Mouse (Mus musculus) erythroid progenitor cell, adult 5-6 weeks (primary cell): ENCODE data around the gene Bpifb5. TPM values are rescaled to one million over a fixed set of nuclear protein-coding genes. Genes with fewer than 3 reads are reported as not detected.
"Not testable (repeated sequence)": the region's sequence is repeated elsewhere in the genome, so short reads cannot be mapped to it uniquely, and the experiment has no call there.

ENCODE experiments used
- ATAC-seq: replicated peaks from 2 replicates; pipeline ENCODE4 v1.8.0; 2016; ENCODE audit warnings: moderate number of reproducible peaks, mild to moderate bottlenecking, moderate TSS enrichment, inconsistent platforms; ENCODE audit not compliant: poor library complexity, low FRiP score, severe bottlenecking
- total RNA-seq, 2 experiments: library from RNA; stranded (forward) in 1 of 2; stranded (reverse) in 1 of 2; fragments of 150-400 nt in 1 of 2; fragments of 186-747, 209-891 nt in 1 of 2; gene quantifications; 2 replicates each; pipeline versions ENCODE4 v1.2.3 to v1.2.4; 2015 to 2017; ENCODE audit warnings: low replicate concordance in 2 of 2

Bpifb5 gene
- total RNA-seq (2015; ENCODE audit: low replicate concordance) (not detected in 2 replicates), total RNA-seq (2017; ENCODE audit: low replicate concordance) (not detected in 2 replicates)

- no peak for ATAC-seq
Observed at GRCm38 (mm10) chr2:154223265-154223916, at the start of gene Bpifb5. Gene Bpifb5, plus strand, starts transcription at chr2:154223742.

- ATAC-seq, result not testable (repeated sequence)
Observed at GRCm38 (mm10) chr2:154181900-154182299, 41.6 kb upstream of the Bpifb5 start.

GRCm38 (mm10) chr2:154183061-154183460 lies 40.5 kb upstream of the Bpifb5 start:
- ATAC-seq, result not testable (repeated sequence)

GRCm38 (mm10) chr2:154185319-154185718 lies 38.2 kb upstream of the Bpifb5 start:
- no peak for ATAC-seq

- no peak for ATAC-seq
Observed at GRCm38 (mm10) chr2:154185748-154186147, 37.8 kb upstream of the Bpifb5 start.

- ATAC-seq, result no peak
Observed at GRCm38 (mm10) chr2:154187468-154187867, 36.1 kb upstream of the Bpifb5 start.

GRCm38 (mm10) chr2:154189877-154190434 lies 33.6 kb upstream of the Bpifb5 start:
- no peak for ATAC-seq

- ATAC-seq, result no peak
Observed at GRCm38 (mm10) chr2:154190546-154191258, 32.8 kb upstream of the Bpifb5 start, which contains the start of gene Bpifb1. Gene Bpifb1, plus strand, starts transcription at chr2:154190818.

- no peak for ATAC-seq
Observed at GRCm38 (mm10) chr2:154192141-154192540, 31.4 kb upstream of the Bpifb5 start.

GRCm38 (mm10) chr2:154193071-154193470 lies 30.5 kb upstream of the Bpifb5 start:
- no peak for ATAC-seq

- ATAC-seq, result no peak
Observed at GRCm38 (mm10) chr2:154193994-154194504, 29.5 kb upstream of the Bpifb5 start.

GRCm38 (mm10) chr2:154197036-154197435 lies 26.5 kb upstream of the Bpifb5 start:
- no peak for ATAC-seq

GRCm38 (mm10) chr2:154204630-154205029 lies 18.9 kb upstream of the Bpifb5 start:
- ATAC-seq, result no peak

- no peak for ATAC-seq
Observed at GRCm38 (mm10) chr2:154206908-154207307, 16.6 kb upstream of the Bpifb5 start.

GRCm38 (mm10) chr2:154209112-154209511 lies 14.4 kb upstream of the Bpifb5 start:
- ATAC-seq, result no peak

- no peak for ATAC-seq
Observed at GRCm38 (mm10) chr2:154211121-154211520, 12.4 kb upstream of the Bpifb5 start.

- ATAC-seq, result no peak
Observed at GRCm38 (mm10) chr2:154211881-154212280, 11.7 kb upstream of the Bpifb5 start.

GRCm38 (mm10) chr2:154215191-154215590 lies 8.4 kb upstream of the Bpifb5 start:
- ATAC-seq, result 0 out of 2 replicates have a peak, but pooled peaks have one; percentile 46

GRCm38 (mm10) chr2:154219950-154220349 lies 3.6 kb upstream of the Bpifb5 start:
- ATAC-seq, result no peak

- ATAC-seq, result no peak
Observed at GRCm38 (mm10) chr2:154223917-154224273, 353 bp downstream of the Bpifb5 start.

GRCm38 (mm10) chr2:154226991-154227390 lies 3.4 kb downstream of the Bpifb5 start:
- ATAC-seq, result no peak
